Mouse (Mus musculus) thymus, adult 2 months (tissue): ENCODE results near the gene Vcp. TPM values are rescaled to one million over a fixed set of nuclear protein-coding genes. Genes with fewer than 3 reads are reported as not detected.
A peak's percentile ranks its signal among the peaks of the same experiment; 100 is the strongest.

ENCODE experiments used
- DNase-seq: peaks from one replicate; pipeline ENCODE4 v3.0.0; 2021
- H3K27ac ChIP-seq: fragments of 200-500 bp; 2 replicates; pipeline ENCODE4 v1.5.1; 2012; ENCODE audit warnings: low read length, control low read depth; ENCODE audit not compliant: control insufficient read depth, insufficient read depth
- H3K27me3 ChIP-seq: fragments of 200-500 bp; 2 replicates; pipeline ENCODE4 v1.6.1; 2012; ENCODE audit warnings: mild to moderate bottlenecking, low read length, moderate library complexity, mixed read lengths; ENCODE audit not compliant: control insufficient read depth, insufficient read depth
- H3K36me3 ChIP-seq: fragments of 200-500 bp; 2 replicates; pipeline ENCODE4 v1.6.1; 2012; ENCODE audit warnings: mild to moderate bottlenecking, low read length, moderate library complexity; ENCODE audit not compliant: control insufficient read depth, insufficient read depth
- H3K4me1 ChIP-seq: fragments of 200-500 bp; replicated peaks from 2 replicates; pipeline ENCODE4 v1.6.1; 2012; ENCODE audit warnings: low read length; ENCODE audit not compliant: control insufficient read depth, insufficient read depth
- H3K4me3 ChIP-seq: fragments of 200-500 bp; 2 replicates; pipeline ENCODE4 v1.5.1; 2012; ENCODE audit warnings: mild to moderate bottlenecking, low read length, control low read depth, moderate library complexity; ENCODE audit not compliant: control insufficient read depth, insufficient read depth
- CTCF ChIP-seq: fragments of 200-500 bp; IDR thresholded peaks from 2 replicates; pipeline ENCODE4 v1.5.1; 2012; ENCODE audit warnings: mild to moderate bottlenecking, control low read depth, low read length, moderate library complexity, borderline replicate concordance; ENCODE audit not compliant: control insufficient read depth, poor library complexity, insufficient read depth; ENCODE audit errors: extremely low read depth
- POLR2A ChIP-seq: fragments of 200-500 bp; IDR thresholded peaks from 2 replicates; pipeline ENCODE4 v1.6.1; 2012; ENCODE audit warnings: mild to moderate bottlenecking, low read length, control low read depth, moderate library complexity; ENCODE audit not compliant: control insufficient read depth, poor library complexity, insufficient read depth; ENCODE audit errors: extremely low read depth
- WGBS: fragments of 180-500 bp; shearing (Covaris S2); methylation state at CpG from one replicate; pipeline ENCODE4 v1.1.7; 2018; 5-methylcytosine and 5-hydroxymethylcytosine counted together
- polyA plus RNA-seq: library from polyadenylated mRNA; depleted of rRNA; stranded (reverse); fragments of >200 nt; gene quantifications from 2 replicates; pipeline ENCODE4 v1.2.3, GENCODE M21; 2012

Gene Vcp
- polyA plus RNA-seq, 1 experiment: 126 TPM

DNA sequence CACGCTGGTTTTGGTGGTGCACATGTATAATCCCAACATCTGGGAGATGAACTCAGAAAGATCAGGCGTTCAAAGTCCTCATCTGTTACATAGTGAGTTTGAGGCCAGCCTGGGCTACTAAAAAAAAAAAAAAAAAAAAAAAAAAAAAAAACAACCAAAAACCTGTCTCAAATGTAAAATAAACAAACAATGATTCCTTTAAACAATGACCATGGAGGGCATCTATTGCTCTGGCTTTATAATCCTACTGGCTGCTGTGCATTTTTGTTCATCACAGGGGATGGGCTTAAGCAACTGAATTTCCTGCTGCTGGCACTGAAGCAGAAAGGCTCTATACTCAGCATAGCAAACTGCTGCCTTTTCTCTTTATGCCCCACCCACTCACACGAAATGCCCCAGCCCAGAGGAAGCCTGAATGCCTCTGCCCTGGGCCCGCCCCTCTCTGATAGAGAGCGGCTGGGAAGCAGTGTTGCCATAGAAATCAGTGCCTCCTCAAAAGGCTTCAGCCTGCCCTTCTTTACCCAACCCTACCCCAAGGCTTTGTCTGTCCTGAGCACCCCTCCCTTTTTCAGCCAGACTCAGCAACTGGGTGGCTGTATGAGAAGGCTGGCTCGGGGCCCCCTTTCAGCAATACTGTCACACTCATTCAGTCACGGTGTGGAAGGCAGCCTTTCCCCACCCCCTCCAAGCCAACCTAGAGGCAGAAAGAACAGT lies 43.5 kb upstream of the Vcp start:
- Histone ChIP-seq H3K27ac (no peak overlapping the region), H3K36me3 (no peaks in the 10 kb centered on the region), H3K4me3 (no peak overlapping the region), H3K27me3 (no peaks in the 10 kb centered on the region), H3K4me1 (peaks cover 22% of the 10 kb centered on the region)
- TF ChIP-seq CTCF (no peak), POLR2A (no peak)
- 26% methylated on average over 7 of the region's 7 CpGs for WGBS
- peak; percentile 54 for DNase-seq

DNA sequence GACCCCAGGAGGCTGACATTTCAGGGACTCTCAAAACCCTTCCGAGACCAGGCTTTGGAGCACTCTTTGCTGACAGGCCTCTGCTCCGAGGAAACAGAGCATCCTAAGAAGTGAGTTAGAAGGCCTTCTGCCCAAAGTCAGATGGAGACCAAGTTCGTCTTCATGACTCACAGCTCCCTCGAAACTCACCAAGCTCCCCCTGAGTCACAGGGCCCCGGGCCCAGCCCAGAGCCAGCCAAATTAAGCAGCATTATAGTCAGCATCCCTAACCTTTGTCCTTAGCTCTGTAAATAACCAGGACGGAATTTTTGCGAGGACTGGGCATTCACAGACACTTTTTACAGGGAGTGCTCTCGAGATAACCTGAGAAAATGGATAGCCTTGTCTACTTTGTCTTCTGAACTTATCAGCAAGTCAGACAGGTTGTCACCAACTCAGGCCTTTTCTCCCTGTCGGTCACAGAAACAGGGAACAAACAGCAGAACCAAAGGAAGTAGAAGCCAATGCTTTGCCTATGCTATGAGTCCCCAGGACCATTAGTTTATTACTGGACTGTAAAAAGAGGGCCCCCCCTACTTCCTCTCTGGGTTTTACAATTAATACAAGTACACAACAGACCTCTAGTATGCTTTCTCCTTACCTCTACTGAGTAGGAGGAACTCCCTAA lies 40.7 kb upstream of the Vcp start:
- no peak overlapping the region for H3K27ac ChIP-seq
- TF ChIP-seq CTCF (no peak), POLR2A (no peak)
- no peaks in the 10 kb centered on the region for H3K36me3 ChIP-seq
- no peaks in the 10 kb centered on the region for H3K27me3 ChIP-seq
- DNase-seq: no peak
- no peak overlapping the region for H3K4me3 ChIP-seq
- H3K4me1 ChIP-seq: peaks cover 23% of the 10 kb centered on the region
- WGBS: 89% methylated on average over 9 of the region's 9 CpGs

DNA sequence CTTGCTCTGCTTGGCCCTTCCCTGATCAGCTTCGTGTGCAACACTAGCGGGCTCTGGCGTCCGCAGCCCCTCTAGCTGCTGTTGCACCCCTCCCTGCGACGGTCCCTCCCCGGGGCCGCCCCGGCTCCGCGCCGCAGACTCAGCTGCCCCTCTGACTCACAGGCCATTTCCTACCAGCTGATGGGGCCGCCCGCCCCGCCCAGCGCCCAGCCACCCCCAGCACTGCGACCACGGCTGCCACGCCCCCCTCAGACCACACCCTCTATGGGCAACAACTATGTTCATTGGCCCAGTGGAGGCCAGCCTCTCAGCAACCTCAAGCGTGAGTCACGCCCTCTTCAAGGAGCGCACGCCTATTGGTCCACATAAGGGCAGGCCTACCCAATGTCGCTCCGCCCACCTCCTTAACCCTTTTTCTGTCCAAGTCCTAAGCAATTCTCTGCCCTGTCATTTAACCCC lies 39.8 kb upstream of the Vcp start:
- no peaks in the 10 kb centered on the region for H3K36me3 ChIP-seq

GRCm38 (mm10) chr4:43039609-43040008 lies 39.3 kb upstream of the Vcp start:
- H3K27ac ChIP-seq: no peak overlapping the region
- 12% methylated on average over 11 of the region's 11 CpGs for WGBS
- DNase-seq: no peak
- peak overlapping the region; percentile 44 for H3K4me3 ChIP-seq
- no peaks in the 10 kb centered on the region for H3K27me3 ChIP-seq
- H3K36me3 ChIP-seq: no peaks in the 10 kb centered on the region
- TF ChIP-seq CTCF (no peak), POLR2A (no peak)
- H3K4me1 ChIP-seq: peaks cover 15% of the 10 kb centered on the region

More for the DNA sequence above, 39.8 kb upstream of the Vcp start:
- TF ChIP-seq POLR2A (no peak), CTCF (no peak)
- DNase-seq: peak; percentile 87
- WGBS: 2% methylated on average over 25 of the region's 25 CpGs
- no peaks in the 10 kb centered on the region for H3K27me3 ChIP-seq
- H3K27ac ChIP-seq: no peak overlapping the region
- peak overlapping the region; percentile 44 for H3K4me3 ChIP-seq
- H3K4me1 ChIP-seq: peaks cover 16% of the 10 kb centered on the region

- Histone ChIP-seq H3K4me3 (no peak overlapping the region), H3K4me1 (peaks cover 11% of the 10 kb centered on the region), H3K36me3 (no peaks in the 10 kb centered on the region), H3K27ac (no peak overlapping the region), H3K27me3 (no peaks in the 10 kb centered on the region)
- TF ChIP-seq POLR2A: no peak
- TF ChIP-seq CTCF: no peak
- whole genome bisulfite sequencing: 79% methylated on average over 15 of the region's 15 CpGs
- no peak for DNase-seq
These were observed 38.5 kb upstream of the Vcp start for GRCm38 (mm10) chr4:43038567-43039495.
